Mouse (Mus musculus) liver, embryonic 13.5 days (tissue): ENCODE data around the gene Mier1. TPM values are rescaled to one million over a fixed set of nuclear protein-coding genes. Genes with fewer than 3 reads are reported as not detected.

Experiments
- ATAC-seq: fragments of 200-750 bp; cut with Nextera tagmentation; 2 replicates; pipeline ENCODE4 v1.8.0; 2017; ENCODE audit warnings: low read depth, mild to moderate bottlenecking, moderate number of reproducible peaks, moderate library complexity
- DNase-seq: peaks from one replicate; pipeline ENCODE4 v3.0.0; 2022
- H3K27ac ChIP-seq: fragments of 300-500 bp; sonication (generic); 2 replicates; pipeline ENCODE4 v1.5.1; 2015; ENCODE audit warnings: moderate library complexity, mild to moderate bottlenecking, inconsistent platforms
- H3K27me3 ChIP-seq: fragments of 300-500 bp; sonication (generic); 2 replicates; pipeline ENCODE4 v1.6.1; 2015; ENCODE audit warnings: mild to moderate bottlenecking, inconsistent platforms
- H3K36me3 ChIP-seq: fragments of 300-500 bp; sonication (generic); 2 replicates; pipeline ENCODE4 v1.6.1; 2015; ENCODE audit warnings: mild to moderate bottlenecking, inconsistent platforms
- H3K4me1 ChIP-seq: fragments of 300-500 bp; sonication (generic); replicated peaks from 2 replicates; pipeline ENCODE4 v1.6.1; 2015; ENCODE audit warnings: inconsistent platforms
- H3K4me2 ChIP-seq: fragments of 300-500 bp; sonication (generic); 2 replicates; pipeline ENCODE4 v1.6.1; 2015; ENCODE audit warnings: inconsistent platforms, mild to moderate bottlenecking, moderate library complexity
- H3K4me3 ChIP-seq: fragments of 300-500 bp; sonication (generic); replicated peaks from 2 replicates; pipeline ENCODE4 v1.5.1; 2015; ENCODE audit warnings: mild to moderate bottlenecking, inconsistent platforms
- H3K9ac ChIP-seq: fragments of 300-500 bp; sonication (generic); 2 replicates; pipeline ENCODE4 v1.6.1; 2015; ENCODE audit warnings: mild to moderate bottlenecking, inconsistent platforms
- H3K9me3 ChIP-seq: fragments of 300-500 bp; sonication (generic); replicated peaks from 2 replicates; pipeline ENCODE4 v1.6.1; 2016; ENCODE audit warnings: inconsistent platforms
- WGBS: fragments of 180-500 bp; shearing (Covaris S2); methylation state at CpG from one replicate; pipeline ENCODE4 v1.1.7; 2015; ENCODE audit not compliant: insufficient replicate concordance; 5-methylcytosine and 5-hydroxymethylcytosine counted together
- polyA plus RNA-seq: library from polyadenylated mRNA; unstranded; fragments of >200 nt; fragmentation: Nextera tagmentation; extraction: Ambion mirVana; gene quantifications from 2 replicates; pipeline ENCODE4 v1.2.1, GENCODE M21; 2015

Mier1 gene
- polyA plus RNA-seq, 1 experiment from 2014 or later, result 32.2 TPM

GRCm38 (mm10) chr4:103171256-103171655, 57.1 kb downstream of the Mier1 start:
- Histone ChIP-seq H3K9me3 (no peaks in the 10 kb centered on the region), H3K4me2 (no peak overlapping the region), H3K36me3 (peaks cover 48% of the 10 kb centered on the region), H3K9ac (no peak overlapping the region), H3K27me3 (no peaks in the 10 kb centered on the region), H3K4me3 (no peak overlapping the region), H3K27ac (no peak overlapping the region), H3K4me1 (no peaks in the 10 kb centered on the region)
- DNase-seq (no peak), ATAC-seq (no peak)
- 82% methylated on average over 3 of the region's 3 CpGs for WGBS

- no peak overlapping the region for H3K4me3 ChIP-seq
- no peak for ATAC-seq
- no peak overlapping the region for H3K4me2 ChIP-seq
- no peaks in the 10 kb centered on the region for H3K27me3 ChIP-seq
- H3K27ac ChIP-seq, result no peak overlapping the region
- H3K4me1 ChIP-seq, result no peaks in the 10 kb centered on the region
- WGBS, result 86% methylated on average over 6 of the region's 6 CpGs
- DNase-seq, result no peak
- no peaks in the 10 kb centered on the region for H3K9me3 ChIP-seq
- H3K9ac ChIP-seq, result no peak overlapping the region
- H3K36me3 ChIP-seq, result peaks cover 57% of the 10 kb centered on the region
Observed at GRCm38 (mm10) chr4:103173507-103173906, 59.3 kb downstream of the Mier1 start.

- Histone ChIP-seq H3K9ac (no peak overlapping the region), H3K4me1 (no peaks in the 10 kb centered on the region), H3K9me3 (no peaks in the 10 kb centered on the region), H3K27me3 (no peaks in the 10 kb centered on the region), H3K4me3 (no peak overlapping the region), H3K27ac (no peak overlapping the region), H3K36me3 (peaks cover 57% of the 10 kb centered on the region), H3K4me2 (no peak overlapping the region)
- DNase-seq (no peak), ATAC-seq (no peak)
- 94% methylated on average over 7 of the region's 7 CpGs for WGBS
Observed at GRCm38 (mm10) chr4:103174001-103174400, 59.8 kb downstream of the Mier1 start.

GRCm38 (mm10) chr4:103177681-103178080, 63.5 kb downstream of the Mier1 start:
- H3K36me3 ChIP-seq, result peaks cover 41% of the 10 kb centered on the region
- no peak overlapping the region for H3K27ac ChIP-seq
- no peaks in the 10 kb centered on the region for H3K27me3 ChIP-seq

GRCm38 (mm10) chr4:103178635-103179318, 64.6 kb downstream of the Mier1 start:
- Histone ChIP-seq H3K4me3 (no peak overlapping the region), H3K9ac (no peak overlapping the region), H3K27me3 (no peaks in the 10 kb centered on the region), H3K27ac (no peak overlapping the region), H3K4me2 (no peak overlapping the region), H3K36me3 (peaks cover 43% of the 10 kb centered on the region), H3K9me3 (no peaks in the 10 kb centered on the region), H3K4me1 (no peaks in the 10 kb centered on the region)
- WGBS, result 69% methylated on average over 7 of the region's 7 CpGs
- ATAC-seq (no peak), DNase-seq (no peak)

More at GRCm38 (mm10) chr4:103177681-103178080, 63.5 kb downstream of the Mier1 start:
- no peak for ATAC-seq
- no peak overlapping the region for H3K9ac ChIP-seq
- no peaks in the 10 kb centered on the region for H3K4me1 ChIP-seq
- no peak overlapping the region for H3K4me2 ChIP-seq
- H3K9me3 ChIP-seq, result no peaks in the 10 kb centered on the region
- H3K4me3 ChIP-seq, result no peak overlapping the region
- WGBS, result 67% methylated on average over 1 of the region's 1 CpGs
- DNase-seq, result no peak

- Histone ChIP-seq H3K36me3 (peaks cover 41% of the 10 kb centered on the region), H3K27ac (no peak overlapping the region), H3K4me2 (no peak overlapping the region), H3K4me3 (no peak overlapping the region), H3K9me3 (no peaks in the 10 kb centered on the region), H3K4me1 (no peaks in the 10 kb centered on the region), H3K27me3 (no peaks in the 10 kb centered on the region), H3K9ac (no peak overlapping the region)
- ATAC-seq, result no peak
- 77% methylated on average over 3 of the region's 3 CpGs for WGBS
- no peak for DNase-seq
Observed at GRCm38 (mm10) chr4:103179581-103179980, 65.4 kb downstream of the Mier1 start.

GRCm38 (mm10) chr4:103180300-103180888, 66.2 kb downstream of the Mier1 start:
- Histone ChIP-seq H3K9me3 (no peaks in the 10 kb centered on the region), H3K27ac (no peak overlapping the region), H3K4me2 (no peak overlapping the region), H3K4me3 (no peak overlapping the region), H3K27me3 (no peaks in the 10 kb centered on the region), H3K36me3 (peaks cover 44% of the 10 kb centered on the region), H3K4me1 (no peaks in the 10 kb centered on the region), H3K9ac (no peak overlapping the region)
- WGBS, result 82% methylated on average over 8 of the region's 8 CpGs
- ATAC-seq (no peak), DNase-seq (no peak)

GRCm38 (mm10) chr4:103188786-103189640, 74.8 kb downstream of the Mier1 start:
- WGBS, result 59% methylated on average over 8 of the region's 8 CpGs
- H3K4me3 ChIP-seq, result no peak overlapping the region
- H3K9me3 ChIP-seq, result peaks cover 4% of the 10 kb centered on the region; the same call in 1 of the 2 replicates
- peak overlapping the region; percentile 19 for H3K4me2 ChIP-seq
- ATAC-seq, result peak; percentile 95
- H3K27ac ChIP-seq, result peak overlapping the region; percentile 80
- peaks cover 51% of the 10 kb centered on the region for H3K4me1 ChIP-seq
- peak overlapping the region; percentile 14; the same call in 1 of the 2 replicates for H3K9ac ChIP-seq
- DNase-seq, result peak; percentile 64
- no peaks in the 10 kb centered on the region for H3K27me3 ChIP-seq
- peaks cover 70% of the 10 kb centered on the region for H3K36me3 ChIP-seq

GRCm38 (mm10) chr4:103192421-103192820, 78.2 kb downstream of the Mier1 start:
- H3K27me3 ChIP-seq, result no peaks in the 10 kb centered on the region
- H3K9ac ChIP-seq, result no peak overlapping the region
- H3K36me3 ChIP-seq, result peaks cover 64% of the 10 kb centered on the region
- DNase-seq, result no peak
- H3K4me1 ChIP-seq, result peaks cover 51% of the 10 kb centered on the region
- WGBS, result 78% methylated on average over 2 of the region's 2 CpGs
- H3K4me2 ChIP-seq, result no peak overlapping the region
- peaks cover 4% of the 10 kb centered on the region; the same call in 1 of the 2 replicates for H3K9me3 ChIP-seq
- H3K27ac ChIP-seq, result peak overlapping the region; percentile 4; the same call in 1 of the 2 replicates
- ATAC-seq, result no peak
- no peak overlapping the region for H3K4me3 ChIP-seq

- DNase-seq (no peak), ATAC-seq (no peak)
- Histone ChIP-seq H3K4me2 (no peak overlapping the region), H3K4me3 (no peak overlapping the region), H3K9ac (no peak overlapping the region), H3K4me1 (peaks cover 9% of the 10 kb centered on the region; the same call in 1 of the 2 replicates), H3K27ac (no peak overlapping the region), H3K9me3 (peaks cover 2% of the 10 kb centered on the region; the same call in 1 of the 2 replicates), H3K36me3 (peaks cover 61% of the 10 kb centered on the region), H3K27me3 (no peaks in the 10 kb centered on the region)
- WGBS, result 74% methylated on average over 8 of the region's 8 CpGs
Observed at GRCm38 (mm10) chr4:103197401-103197800, 83.2 kb downstream of the Mier1 start.

- H3K36me3 ChIP-seq, result peaks cover 47% of the 10 kb centered on the region
- 64% methylated on average over 4 of the region's 4 CpGs for WGBS
Observed at GRCm38 (mm10) chr4:103199086-103199485, 84.9 kb downstream of the Mier1 start.

More at GRCm38 (mm10) chr4:103199086-103199485, 84.9 kb downstream of the Mier1 start:
- H3K4me3 ChIP-seq, result no peak overlapping the region
- H3K27me3 ChIP-seq, result no peaks in the 10 kb centered on the region
- no peaks in the 10 kb centered on the region for H3K4me1 ChIP-seq
- no peak overlapping the region for H3K4me2 ChIP-seq
- ATAC-seq, result no peak
- no peak overlapping the region for H3K27ac ChIP-seq
- H3K9me3 ChIP-seq, result no peaks in the 10 kb centered on the region
- no peak for DNase-seq
- no peak overlapping the region for H3K9ac ChIP-seq
